15 mouse cellular contexts compared by ENCODE assay signal in the genomic region with DNA sequence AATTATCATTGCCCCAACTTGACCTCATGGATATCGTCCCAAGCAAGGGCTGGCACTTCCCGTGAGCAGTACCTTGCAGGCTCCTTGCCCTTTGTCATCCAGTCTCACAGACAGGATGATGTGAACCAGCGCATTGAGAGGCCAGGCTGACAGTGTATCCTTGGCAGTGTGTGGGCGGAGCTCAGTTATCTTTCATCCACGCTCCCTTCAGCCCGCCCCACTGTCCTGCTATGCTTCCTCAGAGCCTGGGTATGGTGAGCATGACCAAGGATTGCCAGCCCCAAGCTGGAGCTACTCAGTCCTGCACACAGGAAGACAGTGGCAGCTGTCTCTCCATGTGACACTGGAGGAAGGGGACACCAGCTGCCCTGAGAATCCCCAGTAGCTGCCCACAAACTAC.
DNase-seq lines count a peak whose midpoint lies in the region; ATAC-seq lines count a peak whose summit lies in the region.
"Had no signal": no experiment of that assay in that cellular context is flagged by ENCODE, and none has a peak within 500 bp of the region (broad histone marks: within the 10 kb centered on the region; RNA-seq: fewer than 3 reads in every experiment).

No protein-coding gene starts in this region.

- no peak overlapping the region for H3K9ac ChIP-seq in heart, embryonic 12.5 days

- no peaks in the 10 kb centered on the region for H3K27me3 ChIP-seq in heart, embryonic 12.5 days (replicated peaks)

- no peak overlapping the region for H3K27ac ChIP-seq in heart, embryonic 12.5 days (ENCODE audit: poor library complexity, severe bottlenecking)
- H3K27ac ChIP-seq: limb, embryonic 10.5 days had no signal

- peak; percentile 72 for ATAC-seq in heart, embryonic 12.5 days (ENCODE audit: insufficient number of reproducible peaks, low FRiP score)
- peak; percentile 65 for ATAC-seq in megakaryocyte progenitor cell, adult 5-6 weeks (replicated peaks; ENCODE audit: poor library complexity)
- ATAC-seq: forebrain, embryonic 14.5 days; inflammation-experienced regulatory T-cells, adult 6 months had no signal

- no peak for DNase-seq in heart, postnatal 10 days
- peak; percentile 39 for DNase-seq in c-Kit-positive CD71-positive TER-119-negative erythroid progenitor cells, embryonic 14.5 days (ENCODE audit: low read depth)
- DNase-seq in liver = peak; percentile 79
- no peak for DNase-seq in layer of hippocampus, adult 11-12 months (ENCODE audit: low spot score)
- DNase-seq in layer of hippocampus, postnatal 10 days (ENCODE audit: low spot score in 2 of 2) = no peak
- DNase-seq: cerebellum, adult 9-10 months; lung, adult 2 months; lung, postnatal 4 days; midbrain, embryonic 14.5 days; thymus, adult 18-20 months had no signal

- H3K4me3 ChIP-seq in heart, embryonic 12.5 days = no peak overlapping the region
- H3K4me3 ChIP-seq: limb, embryonic 10.5 days had no signal

- H3K4me2 ChIP-seq in heart, embryonic 12.5 days = no peak overlapping the region

- H3K36me3 ChIP-seq in heart, embryonic 12.5 days = peaks cover 88% of the 10 kb centered on the region

- no peaks in the 10 kb centered on the region for H3K9me3 ChIP-seq in heart, embryonic 12.5 days (replicated peaks)
- H3K9me3 ChIP-seq: limb, embryonic 10.5 days had no signal

- intact Hi-C loops in heart, postnatal 10 days (cut with DNase I) = no loop called here

- H3K4me1 ChIP-seq in heart, embryonic 12.5 days (replicated peaks) = peaks cover 8% of the 10 kb centered on the region
- H3K4me1 ChIP-seq: limb, embryonic 10.5 days had no signal

- WGBS in heart, embryonic 12.5 days = 37% methylated on average over 6 of the region's 6 CpGs

Comparison
In these comparisons a context has a peak if more than half of its experiments do, and no peak if none do; other contexts are left out.
1. DNase-seq: peak in c-Kit-positive CD71-positive TER-119-negative erythroid progenitor cells, embryonic 14.5 days (single experiment) and liver (single experiment); none in heart, postnatal 10 days (0 of 2), layer of hippocampus, adult 11-12 months (single experiment) and layer of hippocampus, postnatal 10 days (0 of 2).